Mouse (Mus musculus): ENCODE results near the gene Gm20721. TPM values are rescaled to one million over a fixed set of nuclear protein-coding genes. Genes with fewer than 3 reads are reported as not detected.

The Gm20721 gene
- polyA plus RNA-seq, 1 experiment, result 2.9 TPM

- Histone ChIP-seq H3ac (ENCODE audit: control insufficient read depth, insufficient read length, low read depth) (no peak overlapping the region), H3K79me3 (ENCODE audit: low read depth) (peaks cover 74% of the 10 kb centered on the region), H3K79me2 (ENCODE audit: control insufficient read depth, insufficient read depth) (peaks cover 79% of the 10 kb centered on the region), H3K4me3 (ENCODE audit: insufficient read depth, poor library complexity, severe bottlenecking) (no peak overlapping the region), H3K36me3 (ENCODE audit: control insufficient read depth, insufficient read depth) (peaks cover 72% of the 10 kb centered on the region), H3K27me3 (ENCODE audit: control insufficient read depth, insufficient read depth, insufficient read length) (no peaks in the 10 kb centered on the region)
- no peak for TF ChIP-seq CEBPB (IDR thresholded peaks at IDR 0.05; ENCODE audit: low read depth)
- TF ChIP-seq USF1 (IDR thresholded peaks at IDR 0.05; ENCODE audit: low read depth), result no peak
- TF ChIP-seq MAX (IDR thresholded peaks at IDR 0.05), result no peak
- no peak for TF ChIP-seq MYOG (IDR thresholded peaks at IDR 0.05; ENCODE audit: control insufficient read depth, extremely low read depth, insufficient read length)
- TF ChIP-seq MYOD1 (IDR thresholded peaks at IDR 0.05; ENCODE audit: control insufficient read depth, insufficient read length, low read depth), result no peak
- TF ChIP-seq FOSL1 (IDR thresholded peaks at IDR 0.05; ENCODE audit: insufficient read depth, low read length, poor library complexity, severe bottlenecking), result no peak
- no peak for TF ChIP-seq CTCF (IDR thresholded peaks at IDR 0.05; ENCODE audit: control insufficient read depth, insufficient read depth, insufficient read length)
Measured at GRCm38 (mm10) chr2:174342793-174343400, 3.6 kb downstream of the Gm20721 start.

- Histone ChIP-seq H3K27me3 (ENCODE audit: control insufficient read depth, insufficient read depth, insufficient read length) (no peaks in the 10 kb centered on the region), H3K79me2 (ENCODE audit: control insufficient read depth, insufficient read depth) (peaks cover 97% of the 10 kb centered on the region), H3K36me3 (ENCODE audit: control insufficient read depth, insufficient read depth) (peaks cover 71% of the 10 kb centered on the region), H3K79me3 (ENCODE audit: low read depth) (peaks cover 91% of the 10 kb centered on the region), H3ac (ENCODE audit: control insufficient read depth, insufficient read length, low read depth) (no peak overlapping the region), H3K4me3 (ENCODE audit: insufficient read depth, poor library complexity, severe bottlenecking) (no peak overlapping the region)
- TF ChIP-seq CTCF (IDR thresholded peaks at IDR 0.05; ENCODE audit: control insufficient read depth, insufficient read depth, insufficient read length), result no peak
- no peak for TF ChIP-seq USF1 (IDR thresholded peaks at IDR 0.05; ENCODE audit: low read depth)
- TF ChIP-seq MYOD1 (IDR thresholded peaks at IDR 0.05; ENCODE audit: control insufficient read depth, insufficient read length, low read depth), result no peak
- TF ChIP-seq CEBPB (IDR thresholded peaks at IDR 0.05; ENCODE audit: low read depth), result no peak
- TF ChIP-seq MAX (IDR thresholded peaks at IDR 0.05), result no peak
- TF ChIP-seq FOSL1 (IDR thresholded peaks at IDR 0.05; ENCODE audit: insufficient read depth, low read length, poor library complexity, severe bottlenecking), result no peak
- TF ChIP-seq MYOG (IDR thresholded peaks at IDR 0.05; ENCODE audit: control insufficient read depth, extremely low read depth, insufficient read length), result no peak
Measured at GRCm38 (mm10) chr2:174340893-174341580, 5.5 kb downstream of the Gm20721 start.

- TF ChIP-seq FOSL1 (IDR thresholded peaks at IDR 0.05; ENCODE audit: insufficient read depth, low read length, poor library complexity, severe bottlenecking), result no peak
- TF ChIP-seq CEBPB (IDR thresholded peaks at IDR 0.05; ENCODE audit: low read depth), result no peak
- no peak for TF ChIP-seq USF1 (IDR thresholded peaks at IDR 0.05; ENCODE audit: low read depth)
- TF ChIP-seq MAX (IDR thresholded peaks at IDR 0.05), result no peak
- TF ChIP-seq CTCF (IDR thresholded peaks at IDR 0.05; ENCODE audit: control insufficient read depth, insufficient read depth, insufficient read length), result no peak
- no peak for TF ChIP-seq MYOD1 (IDR thresholded peaks at IDR 0.05; ENCODE audit: control insufficient read depth, insufficient read length, low read depth)
- TF ChIP-seq MYOG (IDR thresholded peaks at IDR 0.05; ENCODE audit: control insufficient read depth, extremely low read depth, insufficient read length), result no peak
- H3K36me3 ChIP-seq (ENCODE audit: control insufficient read depth, insufficient read depth), result peaks cover 69% of the 10 kb centered on the region
- H3K27me3 ChIP-seq (ENCODE audit: control insufficient read depth, insufficient read depth, insufficient read length), result no peaks in the 10 kb centered on the region
- H3ac ChIP-seq (ENCODE audit: control insufficient read depth, insufficient read length, low read depth), result no peak overlapping the region
- H3K4me3 ChIP-seq (ENCODE audit: insufficient read depth, poor library complexity, severe bottlenecking), result no peak overlapping the region
- peaks cover 100% of the 10 kb centered on the region for H3K79me2 ChIP-seq (ENCODE audit: control insufficient read depth, insufficient read depth)
- H3K79me3 ChIP-seq (ENCODE audit: low read depth), result peaks cover 95% of the 10 kb centered on the region
Measured at GRCm38 (mm10) chr2:174340229-174340892, 6.2 kb downstream of the Gm20721 start.

- Histone ChIP-seq H3K36me3 (ENCODE audit: control insufficient read depth, insufficient read depth) (peaks cover 69% of the 10 kb centered on the region), H3K4me3 (ENCODE audit: insufficient read depth, poor library complexity, severe bottlenecking) (no peak overlapping the region), H3K27me3 (ENCODE audit: control insufficient read depth, insufficient read depth, insufficient read length) (no peaks in the 10 kb centered on the region), H3K79me3 (ENCODE audit: low read depth) (peaks cover 96% of the 10 kb centered on the region), H3K79me2 (ENCODE audit: control insufficient read depth, insufficient read depth) (peaks cover 100% of the 10 kb centered on the region), H3ac (ENCODE audit: control insufficient read depth, insufficient read length, low read depth) (no peak overlapping the region)
- TF ChIP-seq MYOD1 (IDR thresholded peaks at IDR 0.05; ENCODE audit: control insufficient read depth, insufficient read length, low read depth), result no peak
- no peak for TF ChIP-seq MAX (IDR thresholded peaks at IDR 0.05)
- no peak for TF ChIP-seq CEBPB (IDR thresholded peaks at IDR 0.05; ENCODE audit: low read depth)
- no peak for TF ChIP-seq MYOG (IDR thresholded peaks at IDR 0.05; ENCODE audit: control insufficient read depth, extremely low read depth, insufficient read length)
- TF ChIP-seq CTCF (IDR thresholded peaks at IDR 0.05; ENCODE audit: control insufficient read depth, insufficient read depth, insufficient read length), result no peak
- TF ChIP-seq USF1 (IDR thresholded peaks at IDR 0.05; ENCODE audit: low read depth), result no peak
- TF ChIP-seq FOSL1 (IDR thresholded peaks at IDR 0.05; ENCODE audit: insufficient read depth, low read length, poor library complexity, severe bottlenecking), result no peak
Measured at GRCm38 (mm10) chr2:174339701-174340100, 6.8 kb downstream of the Gm20721 start.

- peaks cover 100% of the 10 kb centered on the region for H3K79me2 ChIP-seq (ENCODE audit: control insufficient read depth, insufficient read depth)
- peaks cover 100% of the 10 kb centered on the region for H3K79me3 ChIP-seq (ENCODE audit: low read depth)
- peaks cover 61% of the 10 kb centered on the region for H3K36me3 ChIP-seq (ENCODE audit: control insufficient read depth, insufficient read depth)
- H3K4me3 ChIP-seq (ENCODE audit: insufficient read depth, poor library complexity, severe bottlenecking), result no peak overlapping the region
- no peaks in the 10 kb centered on the region for H3K27me3 ChIP-seq (ENCODE audit: control insufficient read depth, insufficient read depth, insufficient read length)
- TF ChIP-seq MYOD1 (IDR thresholded peaks at IDR 0.05; ENCODE audit: control insufficient read depth, insufficient read length, low read depth) (no peak), MYOG (IDR thresholded peaks at IDR 0.05; ENCODE audit: control insufficient read depth, extremely low read depth, insufficient read length) (no peak), USF1 (IDR thresholded peaks at IDR 0.05; ENCODE audit: low read depth) (no peak), CTCF (IDR thresholded peaks at IDR 0.05; ENCODE audit: control insufficient read depth, insufficient read depth, insufficient read length) (no peak), CEBPB (IDR thresholded peaks at IDR 0.05; ENCODE audit: low read depth) (no peak), FOSL1 (IDR thresholded peaks at IDR 0.05; ENCODE audit: insufficient read depth, low read length, poor library complexity, severe bottlenecking) (no peak), MAX (IDR thresholded peaks at IDR 0.05) (no peak)
- H3ac ChIP-seq (ENCODE audit: control insufficient read depth, insufficient read length, low read depth), result no peak overlapping the region
Measured at GRCm38 (mm10) chr2:174337275-174337674, 9.2 kb downstream of the Gm20721 start.
